Mouse (Mus musculus): ENCODE results near the gene Selenbp1. TPM values are rescaled to one million over a fixed set of nuclear protein-coding genes. Genes with fewer than 3 reads are reported as not detected.

Gene Selenbp1
- polyA plus RNA-seq, 2 experiments, result 43.5 to 56.7 TPM

DNA sequence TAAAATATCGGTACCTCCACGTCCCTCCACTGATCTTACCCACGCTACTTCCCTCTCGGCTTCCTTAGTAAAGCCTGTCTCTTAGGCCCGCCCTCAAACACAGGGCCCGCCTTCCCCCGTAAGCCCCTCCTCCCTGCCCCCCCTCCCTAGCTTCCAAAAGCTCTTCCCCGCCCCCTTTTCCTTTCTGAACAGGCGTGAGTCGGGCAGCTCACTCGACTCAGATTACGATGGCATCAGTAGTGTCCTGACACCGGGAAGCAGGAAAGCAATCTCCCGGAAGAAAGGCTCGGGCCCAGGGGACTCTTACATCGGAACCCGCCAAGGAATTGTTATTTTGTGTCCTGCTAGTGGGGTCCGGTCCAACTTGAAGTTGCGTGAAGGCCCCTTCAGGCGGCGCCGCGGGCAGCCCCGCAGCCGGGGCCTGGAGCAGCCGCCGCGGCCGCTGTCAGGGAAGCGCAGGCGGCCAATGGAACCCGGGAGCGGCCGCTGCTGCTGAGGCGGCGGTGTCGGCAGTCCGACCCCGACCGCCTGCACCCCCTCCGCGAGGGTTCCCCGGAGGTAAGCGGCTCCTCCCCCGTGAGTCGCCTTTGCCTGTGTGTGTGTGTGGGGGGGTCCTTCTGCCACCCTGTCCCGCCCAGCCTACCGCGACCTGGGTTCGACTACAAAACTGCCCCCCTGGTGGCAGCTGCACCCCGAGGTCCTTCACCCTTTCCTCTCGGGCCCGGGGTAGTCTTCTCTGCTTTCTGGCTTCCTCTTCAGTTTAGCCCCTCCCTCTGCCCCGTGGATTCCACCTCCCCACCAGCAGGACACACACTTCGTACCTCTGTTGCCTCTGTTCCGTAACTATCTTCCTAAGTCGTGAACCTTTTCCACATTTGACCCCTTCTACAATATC lies 41.9 kb downstream of the Selenbp1 start, which contains the start of gene Pi4kb:
Gene Pi4kb (plus strand): TSS at position 204 of the 895 bp plus-strand sequence.
- WGBS (ENCODE audit: insufficient replicate concordance), result under 1% methylated on average over 57 of the region's 57 CpGs
- TF ChIP-seq EP300 (IDR thresholded peaks at IDR 0.05; ENCODE audit: low read depth), result peak; percentile 46; the same call in 1 of the 2 replicates
- TF ChIP-seq CTCF (IDR thresholded peaks at IDR 0.05; ENCODE audit: low read depth), result peak; percentile 37
- Histone ChIP-seq H3K4me3 (ENCODE audit: insufficient read depth in 1 of 2, low read depth in 2 of 2, low read length in 2 of 2) (peak within 1 kb of the TSS; percentile 97 to 100), H3K36me3 (replicated peaks; ENCODE audit: control insufficient read depth, insufficient read depth, low read depth) (peaks cover 2% of the 10 kb centered on the region; the same call in 1 of the 2 replicates), H3K27me3 (ENCODE audit: control insufficient read depth, insufficient read depth, low read length) (no peaks in the 10 kb centered on the region), H3K4me2 (ENCODE audit: low read depth) (peak within 1 kb of the TSS; percentile 77), H3K9ac (replicated peaks) (peak within 1 kb of the TSS; percentile 97), H3K4me1 (replicated peaks; ENCODE audit: control insufficient read depth in 2 of 2, insufficient read depth in 2 of 2, low read length in 1 of 2) (peaks cover 8 to 13% of the 10 kb centered on the region in 2 experiments), H3K27ac (peak within 1 kb of the TSS; percentile 76), H3K9me3 (ENCODE audit: control insufficient read depth, low read length) (no peaks in the 10 kb centered on the region)
- peak; percentile 95 for ATAC-seq (ENCODE audit: insufficient read depth)
- DNase-seq (ENCODE audit: low read depth in 3 of 3, low spot score in 3 of 3), result peak; percentile 91 to 92 (median 91)

DNA sequence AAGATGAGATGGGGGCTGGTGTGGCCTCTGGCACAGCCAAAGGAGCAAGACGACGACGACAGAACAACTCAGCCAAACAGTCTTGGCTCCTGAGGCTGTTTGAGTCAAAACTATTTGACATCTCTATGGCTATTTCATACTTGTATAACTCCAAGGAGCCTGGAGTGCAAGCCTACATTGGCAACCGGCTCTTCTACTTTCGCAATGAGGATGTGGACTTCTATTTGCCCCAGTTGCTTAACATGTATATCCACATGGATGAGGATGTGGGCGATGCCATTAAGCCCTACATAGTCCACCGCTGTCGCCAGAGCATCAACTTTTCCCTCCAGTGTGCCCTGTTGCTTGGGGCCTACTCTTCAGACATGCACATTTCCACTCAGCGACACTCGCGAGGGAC lies 51.5 kb downstream of the Selenbp1 start:
- Histone ChIP-seq H3K27ac (no peak overlapping the region), H3K4me3 (ENCODE audit: insufficient read depth in 1 of 2, low read depth in 2 of 2, low read length in 2 of 2) (no peak overlapping the region), H3K4me1 (replicated peaks; ENCODE audit: control insufficient read depth in 2 of 2, insufficient read depth in 2 of 2, low read length in 1 of 2) (peaks cover 14 to 15% of the 10 kb centered on the region in 2 experiments), H3K36me3 (replicated peaks; ENCODE audit: control insufficient read depth, insufficient read depth, low read depth) (no peaks in the 10 kb centered on the region; the same call in none of the 2 replicates), H3K9me3 (ENCODE audit: control insufficient read depth, low read length) (no peaks in the 10 kb centered on the region), H3K9ac (replicated peaks) (no peak overlapping the region), H3K4me2 (ENCODE audit: low read depth) (no peak overlapping the region), H3K27me3 (ENCODE audit: control insufficient read depth, insufficient read depth, low read length) (no peaks in the 10 kb centered on the region)
- DNase-seq (ENCODE audit: low read depth in 3 of 3, low spot score in 3 of 3), result no peak
- no peak for ATAC-seq (ENCODE audit: insufficient read depth)
- TF ChIP-seq CTCF (IDR thresholded peaks at IDR 0.05; ENCODE audit: low read depth) (no peak), EP300 (IDR thresholded peaks at IDR 0.05; ENCODE audit: low read depth) (no peak)
- 82% methylated on average over 11 of the region's 11 CpGs for WGBS (ENCODE audit: insufficient replicate concordance)

DNA sequence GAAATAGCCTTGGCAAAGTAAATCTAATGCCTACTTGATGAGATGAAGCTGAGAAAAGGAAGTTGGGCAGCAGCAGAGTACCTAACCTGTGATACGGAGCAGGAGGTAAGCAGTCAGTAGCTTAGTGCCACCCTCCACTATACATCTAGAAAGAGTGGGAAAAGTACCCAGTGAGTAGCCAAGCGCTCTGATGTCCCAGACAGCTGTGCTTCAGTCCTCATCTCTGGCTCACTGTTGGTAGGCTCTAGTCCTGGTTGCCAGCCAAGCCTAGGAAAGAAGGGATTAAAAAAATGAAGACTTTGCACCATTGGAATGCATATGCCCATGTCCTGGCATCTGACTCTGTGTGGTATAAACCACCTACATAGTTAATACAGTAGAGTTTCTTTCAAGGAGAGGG lies 52.7 kb downstream of the Selenbp1 start:
- Histone ChIP-seq H3K36me3 (replicated peaks; ENCODE audit: control insufficient read depth, insufficient read depth, low read depth) (no peaks in the 10 kb centered on the region; the same call in none of the 2 replicates), H3K9me3 (ENCODE audit: control insufficient read depth, low read length) (no peaks in the 10 kb centered on the region), H3K27ac (no peak overlapping the region), H3K4me2 (ENCODE audit: low read depth) (no peak overlapping the region), H3K4me1 (replicated peaks; ENCODE audit: control insufficient read depth in 2 of 2, insufficient read depth in 2 of 2, low read length in 1 of 2) (peaks cover 14 to 15% of the 10 kb centered on the region in 2 experiments), H3K9ac (replicated peaks) (no peak overlapping the region), H3K27me3 (ENCODE audit: control insufficient read depth, insufficient read depth, low read length) (no peaks in the 10 kb centered on the region), H3K4me3 (ENCODE audit: insufficient read depth in 1 of 2, low read depth in 2 of 2, low read length in 2 of 2) (no peak overlapping the region)
- no peak for TF ChIP-seq CTCF (IDR thresholded peaks at IDR 0.05; ENCODE audit: low read depth)
- TF ChIP-seq EP300 (IDR thresholded peaks at IDR 0.05; ENCODE audit: low read depth), result no peak
- 89% methylated on average over 2 of the region's 2 CpGs for WGBS (ENCODE audit: insufficient replicate concordance)
- ATAC-seq (ENCODE audit: insufficient read depth) (no peak), DNase-seq (ENCODE audit: low read depth in 3 of 3, low spot score in 3 of 3) (no peak)

DNA sequence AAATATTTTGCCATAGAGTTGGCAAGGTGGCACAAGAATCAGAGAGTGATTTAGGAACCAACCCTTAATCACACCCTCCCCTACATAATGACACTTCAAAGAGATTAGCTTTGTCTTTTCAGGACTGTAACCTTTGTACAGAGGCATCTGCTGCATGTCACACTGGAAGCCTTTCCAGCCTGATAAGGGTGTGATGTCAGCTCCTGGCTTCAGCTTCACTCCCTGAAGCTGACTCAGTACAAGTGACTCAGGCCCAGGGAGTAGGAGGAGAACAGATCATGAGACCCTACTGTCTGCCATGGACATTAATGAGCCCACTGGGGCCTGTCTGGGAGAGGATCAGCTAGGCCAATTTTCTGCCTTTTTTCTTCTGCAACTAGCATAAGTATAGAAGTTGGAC lies 54.7 kb downstream of the Selenbp1 start:
- H3K9me3 ChIP-seq (ENCODE audit: control insufficient read depth, low read length), result no peaks in the 10 kb centered on the region
- no peak overlapping the region for H3K4me2 ChIP-seq (ENCODE audit: low read depth)
- peak; percentile 41 to 46 (median 44) for DNase-seq (ENCODE audit: low read depth in 3 of 3, low spot score in 3 of 3)
- peaks cover 14 to 15% of the 10 kb centered on the region in 2 experiments for H3K4me1 ChIP-seq (replicated peaks; ENCODE audit: control insufficient read depth in 2 of 2, insufficient read depth in 2 of 2, low read length in 1 of 2)
- no peak overlapping the region; the same call in 1 of the 2 replicates for H3K9ac ChIP-seq (replicated peaks)
- no peak overlapping the region for H3K4me3 ChIP-seq (ENCODE audit: insufficient read depth in 1 of 2, low read depth in 2 of 2, low read length in 2 of 2)
- H3K27ac ChIP-seq, result no peak overlapping the region
- no peak for TF ChIP-seq EP300 (IDR thresholded peaks at IDR 0.05; ENCODE audit: low read depth)
- TF ChIP-seq CTCF (IDR thresholded peaks at IDR 0.05; ENCODE audit: low read depth), result no peak
- no peaks in the 10 kb centered on the region; the same call in none of the 2 replicates for H3K36me3 ChIP-seq (replicated peaks; ENCODE audit: control insufficient read depth, insufficient read depth, low read depth)
- ATAC-seq (ENCODE audit: insufficient read depth), result peak; percentile 80
- no peaks in the 10 kb centered on the region for H3K27me3 ChIP-seq (ENCODE audit: control insufficient read depth, insufficient read depth, low read length)

DNA sequence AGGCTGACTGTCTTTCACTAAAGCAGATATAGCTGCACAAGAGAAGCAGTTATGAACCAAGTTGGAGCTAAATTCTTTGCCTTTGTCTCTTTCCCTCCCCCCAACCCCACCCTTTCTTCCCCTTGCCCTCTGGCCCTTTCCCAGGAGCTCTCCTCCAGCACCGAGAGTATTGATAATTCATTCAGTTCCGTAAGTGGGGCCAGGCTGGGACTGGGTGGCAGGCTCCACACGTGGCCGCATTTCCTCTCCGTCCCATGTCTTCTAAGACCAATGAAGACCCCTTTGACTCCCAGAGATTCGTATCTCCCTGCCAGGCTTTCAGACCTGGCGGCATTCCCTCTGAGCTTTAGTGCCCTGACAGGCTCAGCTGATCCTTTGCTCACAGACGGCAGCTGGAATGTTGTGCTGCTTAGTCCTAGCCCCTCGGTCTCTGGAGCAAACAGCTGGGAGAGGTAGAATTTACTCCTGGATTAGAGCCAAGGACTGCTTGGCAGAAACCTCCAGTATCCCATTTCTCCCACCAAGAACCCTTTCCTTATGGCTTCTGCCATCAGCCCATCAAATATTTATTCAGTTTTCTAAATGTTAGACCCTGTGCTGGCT lies 56.4 kb downstream of the Selenbp1 start:
- peaks cover 8% of the 10 kb centered on the region for H3K36me3 ChIP-seq (replicated peaks; ENCODE audit: control insufficient read depth, insufficient read depth, low read depth)
- H3K4me2 ChIP-seq (ENCODE audit: low read depth), result no peak overlapping the region
- no peaks in the 10 kb centered on the region for H3K9me3 ChIP-seq (ENCODE audit: control insufficient read depth, low read length)
- H3K27ac ChIP-seq, result no peak overlapping the region
- ATAC-seq (ENCODE audit: insufficient read depth), result no peak
- WGBS (ENCODE audit: insufficient replicate concordance), result 74% methylated on average over 9 of the region's 9 CpGs
- no peak for TF ChIP-seq EP300 (IDR thresholded peaks at IDR 0.05; ENCODE audit: low read depth)
- TF ChIP-seq CTCF (IDR thresholded peaks at IDR 0.05; ENCODE audit: low read depth), result no peak
- H3K4me1 ChIP-seq (replicated peaks; ENCODE audit: control insufficient read depth in 2 of 2, insufficient read depth in 2 of 2, low read length in 1 of 2), result peaks cover 14 to 15% of the 10 kb centered on the region in 2 experiments
- H3K4me3 ChIP-seq (ENCODE audit: insufficient read depth in 1 of 2, low read depth in 2 of 2, low read length in 2 of 2), result no peak overlapping the region
- H3K9ac ChIP-seq (replicated peaks), result no peak overlapping the region
- DNase-seq (ENCODE audit: low read depth in 3 of 3, low spot score in 3 of 3), result no peak
- no peaks in the 10 kb centered on the region for H3K27me3 ChIP-seq (ENCODE audit: control insufficient read depth, insufficient read depth, low read length)

Other genes with a start within 250 kb of the Selenbp1 start
- gene Selenbp2, start 239.5 kb upstream of the Selenbp1 start, polyA plus RNA-seq (2012; rRNA removed), result 19.6 and 20.7 TPM in 2 replicates
- 21.2 and 24.3 TPM in 2 replicates for gene Selenbp2, start 239.5 kb upstream of the Selenbp1 start, polyA plus RNA-seq (2014; fragmentation: Nextera tagmentation; extraction: Ambion mirVana)
- gene Cgn, start 146.6 kb upstream of the Selenbp1 start, polyA plus RNA-seq (2012; rRNA removed), result 4.3 and 4.6 TPM in 2 replicates
- gene Cgn, start 146.6 kb upstream of the Selenbp1 start, polyA plus RNA-seq (2014; fragmentation: Nextera tagmentation; extraction: Ambion mirVana), result 5.7 and 7.2 TPM in 2 replicates
- gene Pogz, start 95.5 kb upstream of the Selenbp1 start, polyA plus RNA-seq (2012; rRNA removed), result 6.0 and 6.5 TPM in 2 replicates
- 2.6 and 3.0 TPM in 2 replicates for gene Pogz, start 95.5 kb upstream of the Selenbp1 start, polyA plus RNA-seq (2014; fragmentation: Nextera tagmentation; extraction: Ambion mirVana)
- 127 and 157 TPM in 2 replicates for gene Psmb4, start 46.1 kb upstream of the Selenbp1 start, polyA plus RNA-seq (2012; rRNA removed)
- gene Psmb4, start 46.1 kb upstream of the Selenbp1 start, polyA plus RNA-seq (2014; fragmentation: Nextera tagmentation; extraction: Ambion mirVana), result 190 and 203 TPM in 2 replicates
- 2.3 TPM in 2 replicates for gene Rfx5, start 21.0 kb downstream of the Selenbp1 start, polyA plus RNA-seq (2012; rRNA removed)
- gene Rfx5, start 21.0 kb downstream of the Selenbp1 start, polyA plus RNA-seq (2014; fragmentation: Nextera tagmentation; extraction: Ambion mirVana), result 0.88 and 1.5 TPM in 2 replicates
- 7.3 and 14.0 TPM in 2 replicates for gene Pi4kb, start 41.7 kb downstream of the Selenbp1 start, polyA plus RNA-seq (2012; rRNA removed)
- gene Pi4kb, start 41.7 kb downstream of the Selenbp1 start, polyA plus RNA-seq (2014; fragmentation: Nextera tagmentation; extraction: Ambion mirVana), result 6.8 and 10.0 TPM in 2 replicates
- 5.8 and 6.6 TPM in 2 replicates for gene Zfp687, start 82.4 kb downstream of the Selenbp1 start, polyA plus RNA-seq (2012; rRNA removed)
- gene Zfp687, start 82.4 kb downstream of the Selenbp1 start, polyA plus RNA-seq (2014; fragmentation: Nextera tagmentation; extraction: Ambion mirVana), result 4.4 and 5.9 TPM in 2 replicates
- 114 and 150 TPM in 2 replicates for gene Psmd4, start 109.6 kb downstream of the Selenbp1 start, polyA plus RNA-seq (2012; rRNA removed)
- 153 and 161 TPM in 2 replicates for gene Psmd4, start 109.6 kb downstream of the Selenbp1 start, polyA plus RNA-seq (2014; fragmentation: Nextera tagmentation; extraction: Ambion mirVana)
- 7.9 and 9.4 TPM in 2 replicates for gene Pip5k1a, start 173.9 kb downstream of the Selenbp1 start, polyA plus RNA-seq (2012; rRNA removed)
- 4.7 and 5.5 TPM in 2 replicates for gene Pip5k1a, start 173.9 kb downstream of the Selenbp1 start, polyA plus RNA-seq (2014; fragmentation: Nextera tagmentation; extraction: Ambion mirVana)
- gene Vps72, start 178.0 kb downstream of the Selenbp1 start, polyA plus RNA-seq (2012; rRNA removed), result 19.7 and 23.4 TPM in 2 replicates
- 29.6 and 31.4 TPM in 2 replicates for gene Vps72, start 178.0 kb downstream of the Selenbp1 start, polyA plus RNA-seq (2014; fragmentation: Nextera tagmentation; extraction: Ambion mirVana)
- 0.11 and 0.32 TPM in 2 replicates for gene Tmod4, start 191.4 kb downstream of the Selenbp1 start, polyA plus RNA-seq (2012; rRNA removed)
- 0.15 and 0.23 TPM in 2 replicates for gene Tmod4, start 191.4 kb downstream of the Selenbp1 start, polyA plus RNA-seq (2014; fragmentation: Nextera tagmentation; extraction: Ambion mirVana)
- 22.4 and 33.1 TPM in 2 replicates for gene Scnm1, start 201.0 kb downstream of the Selenbp1 start, polyA plus RNA-seq (2012; rRNA removed)
- 23.1 and 24.8 TPM in 2 replicates for gene Scnm1, start 201.0 kb downstream of the Selenbp1 start, polyA plus RNA-seq (2014; fragmentation: Nextera tagmentation; extraction: Ambion mirVana)
- gene Lysmd1, start 201.0 kb downstream of the Selenbp1 start, polyA plus RNA-seq (2012; rRNA removed), result 2.9 and 3.9 TPM in 2 replicates
- 4.8 and 5.2 TPM in 2 replicates for gene Lysmd1, start 201.0 kb downstream of the Selenbp1 start, polyA plus RNA-seq (2014; fragmentation: Nextera tagmentation; extraction: Ambion mirVana)
- gene Tnfaip8l2, start 209.3 kb downstream of the Selenbp1 start, polyA plus RNA-seq (2012; rRNA removed), result 4.8 and 4.9 TPM in 2 replicates
- gene Tnfaip8l2, start 209.3 kb downstream of the Selenbp1 start, polyA plus RNA-seq (2014; fragmentation: Nextera tagmentation; extraction: Ambion mirVana), result 5.7 and 6.1 TPM in 2 replicates
- 0.69 and 1.6 TPM in 2 replicates for gene Sema6c, start 227.4 kb downstream of the Selenbp1 start, polyA plus RNA-seq (2012; rRNA removed)
- 0.11 and 0.29 TPM in 2 replicates for gene Sema6c, start 227.4 kb downstream of the Selenbp1 start, polyA plus RNA-seq (2014; fragmentation: Nextera tagmentation; extraction: Ambion mirVana)

All from liver, embryonic 14.5 days (tissue).